Mouse (Mus musculus) stomach, postnatal 0 days (tissue): ENCODE measurements around the gene Glrx.

Experiments used
- CTCF ChIP-seq: IDR thresholded peaks from 2 replicates; pipeline ENCODE4 v1.5.1; 2016; ENCODE audit warnings: antibody characterized with exemption, low read depth, mild to moderate bottlenecking, moderate library complexity
- EP300 ChIP-seq: optimal IDR thresholded peaks from 2 replicates; pipeline ENCODE3; 2016; ENCODE audit warnings: antibody characterized with exemption

GRCm38 (mm10) chr13:75799421-75799820 is 40.2 kb upstream of the Glrx start:
- no peak for TF ChIP-seq CTCF
- no peak for TF ChIP-seq EP300
